Mouse (Mus musculus): Measurements from ENCODE around the gene Rasgrp1.

DNA sequence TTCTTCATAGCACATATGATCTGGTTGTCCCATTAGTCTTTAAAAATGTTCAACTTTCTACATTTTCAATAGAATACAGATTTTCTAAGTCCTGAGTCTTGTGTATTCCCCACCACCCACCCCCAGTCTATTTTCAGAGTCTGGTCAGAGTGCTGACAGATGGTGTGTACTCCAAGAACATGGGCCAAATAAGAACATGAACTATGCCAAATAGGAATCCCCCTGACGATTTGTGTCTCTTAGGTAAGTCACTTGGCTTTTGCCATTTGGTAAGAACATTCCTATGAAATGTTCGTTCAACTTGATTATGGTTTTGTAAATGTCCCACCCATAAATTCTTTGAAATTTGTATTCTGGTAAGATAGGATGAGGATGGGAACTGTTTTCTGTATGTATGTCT, 33.8 kb downstream of the Rasgrp1 start:
- TF ChIP-seq CTCF (IDR thresholded peaks at IDR 0.05; ENCODE audit: borderline replicate concordance, extremely low read depth, insufficient read depth, insufficient read length) (no peak), POLR2A (IDR thresholded peaks at IDR 0.05; ENCODE audit: borderline replicate concordance, extremely low read depth, insufficient read depth, insufficient read length, poor library complexity, severe bottlenecking) (no peak)

Measured in brain, embryonic 14.5 days (tissue).